16 mouse cellular contexts compared by ENCODE assay signal in genomic region chr8:65661885-65662284, GRCm38 (mm10).
"Had no signal": no experiment of that assay in that cellular context is flagged by ENCODE, and none has a peak within 500 bp of the region (broad histone marks: within the 10 kb centered on the region; RNA-seq: fewer than 3 reads in every experiment).

No protein-coding gene starts in this region.

- H3K9ac ChIP-seq: liver, embryonic 13.5 days; liver, embryonic 15.5 days; liver, postnatal 0 days; lung, embryonic 15.5 days; midbrain, embryonic 12.5 days; neural tube, embryonic 12.5 days; stomach, embryonic 15.5 days had no signal

- H3K9me3 ChIP-seq: liver, embryonic 13.5 days; liver, embryonic 15.5 days; lung, embryonic 15.5 days; midbrain, embryonic 12.5 days; neural tube, embryonic 12.5 days; stomach, embryonic 15.5 days had no signal

- H3K4me2 ChIP-seq: liver, embryonic 11.5 days; liver, embryonic 13.5 days; liver, embryonic 15.5 days; lung, embryonic 15.5 days; midbrain, embryonic 12.5 days; neural tube, embryonic 12.5 days; stomach, embryonic 15.5 days had no signal

- H3K4me3 ChIP-seq: liver, embryonic 13.5 days; liver, embryonic 15.5 days; lung, embryonic 15.5 days; midbrain, embryonic 12.5 days; neural tube, embryonic 12.5 days; stomach, embryonic 15.5 days had no signal

- H3K27ac ChIP-seq: liver, embryonic 13.5 days; liver, embryonic 15.5 days; lung, embryonic 15.5 days; midbrain, embryonic 12.5 days; neural tube, embryonic 12.5 days; stomach, embryonic 15.5 days; stomach, postnatal 0 days had no signal

- H3K4me1 ChIP-seq: liver, embryonic 13.5 days; liver, embryonic 15.5 days; lung, embryonic 15.5 days; midbrain, embryonic 12.5 days; neural tube, embryonic 12.5 days; stomach, embryonic 15.5 days had no signal

- ATAC-seq: liver, postnatal 0 days; lung, postnatal 0 days had no signal

- H3K36me3 ChIP-seq: liver, embryonic 13.5 days; liver, embryonic 15.5 days; lung, embryonic 15.5 days; midbrain, embryonic 12.5 days; neural tube, embryonic 12.5 days; stomach, embryonic 15.5 days had no signal

- H3K27me3 ChIP-seq: liver, embryonic 13.5 days; liver, embryonic 15.5 days; lung, embryonic 15.5 days; midbrain, embryonic 12.5 days; neural tube, embryonic 12.5 days; stomach, embryonic 15.5 days had no signal

- DNase-seq: liver, embryonic 13.5 days; liver, postnatal 0 days; lung, adult 2 months; lung, postnatal 4 days; right cerebral cortex, postnatal 14 days; thymus, adult 2 months; thymus, postnatal 25 days; thymus, postnatal 4 days had no signal
